Mouse (Mus musculus) E14TG2a.4 (cell line): ENCODE results near the gene Rai14.
A peak's percentile ranks its signal among the peaks of the same experiment; 100 is the strongest.

Source experiments
- H3K27me3 ChIP-seq: 2 replicates; pipeline ENCODE4 v1.6.1; 2014; ENCODE audit warnings: low read length, control low read depth; ENCODE audit not compliant: insufficient read depth
- H3K36me3 ChIP-seq: 2 replicates; pipeline ENCODE4 v1.6.1; 2014; ENCODE audit warnings: low read length, control low read depth; ENCODE audit not compliant: insufficient read depth
- H3K4me1 ChIP-seq: replicated peaks from 2 replicates; pipeline ENCODE4 v1.6.1; 2014; ENCODE audit warnings: low read depth, low read length, control low read depth
- H3K4me3 ChIP-seq: replicated peaks from 2 replicates; pipeline ENCODE4 v1.5.1; 2014; ENCODE audit warnings: mild to moderate bottlenecking, low read length
- H3K9me3 ChIP-seq: 2 replicates; pipeline ENCODE4 v1.6.1; 2014; ENCODE audit warnings: low read length, control low read depth
- CTCF ChIP-seq: conservative IDR thresholded peaks from 2 replicates; pipeline ENCODE4 v1.5.1; 2014; ENCODE audit warnings: low read length
- NANOG ChIP-seq: IDR thresholded peaks from 2 replicates; pipeline ENCODE4 v1.6.1; 2014; ENCODE audit warnings: borderline replicate concordance, low read length, mixed read lengths
- POU5F1 ChIP-seq: IDR thresholded peaks from 2 replicates; pipeline ENCODE4 v1.6.1; 2014; ENCODE audit warnings: low read length, borderline replicate concordance

The Rai14 gene

DNA sequence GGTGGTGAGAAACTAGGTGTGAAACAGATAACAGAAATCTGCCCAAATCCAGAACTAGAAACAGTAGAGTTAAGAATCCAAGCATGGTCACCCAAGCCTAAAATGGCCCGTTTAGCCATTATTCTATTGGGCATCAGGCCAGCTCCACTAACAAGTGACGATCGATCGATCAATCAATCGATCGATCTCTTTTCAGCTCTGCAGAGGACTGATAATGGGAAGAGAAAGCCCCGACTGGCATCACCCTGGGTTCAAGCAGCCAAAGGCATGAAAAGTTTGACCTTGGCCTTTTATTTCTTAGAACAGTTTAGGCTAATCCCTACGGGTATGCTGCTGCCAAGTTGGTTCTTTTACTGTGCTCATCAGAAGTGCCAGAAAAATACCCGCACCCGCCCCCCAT lies 4.3 kb upstream of the Rai14 start:
- no peak for TF ChIP-seq POU5F1
- TF ChIP-seq CTCF: no peak
- no peak for TF ChIP-seq NANOG
- H3K36me3 ChIP-seq: peaks cover 3% of the 10 kb centered on the region; the same call in 1 of the 2 replicates
- H3K4me3 ChIP-seq: no peak overlapping the region
- H3K27me3 ChIP-seq: 0 out of 2 replicates have a peak, but pooled peaks cover 4% of the 10 kb centered on the region
- peaks cover 67% of the 10 kb centered on the region for H3K4me1 ChIP-seq
- H3K9me3 ChIP-seq: peaks cover 7% of the 10 kb centered on the region

DNA sequence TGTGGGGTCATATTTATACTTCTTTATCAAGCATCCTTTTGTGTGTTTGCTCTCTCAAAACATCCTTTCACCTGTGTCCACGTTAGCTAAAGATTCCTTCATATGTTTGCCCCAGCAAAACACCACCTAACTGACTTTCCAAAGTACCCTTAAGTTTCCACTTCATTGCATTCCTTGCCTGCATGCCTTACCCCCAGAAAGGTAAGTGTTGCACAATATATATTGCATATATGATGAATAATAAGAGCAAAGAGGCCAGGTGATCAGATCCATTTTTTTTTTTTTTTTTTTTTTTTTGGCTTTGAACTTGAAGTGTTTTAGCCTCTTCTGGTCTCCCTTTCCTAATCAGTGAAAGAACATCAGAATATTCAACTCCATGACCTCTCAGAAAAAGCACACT lies 2.9 kb upstream of the Rai14 start:
- peaks cover 3% of the 10 kb centered on the region; the same call in 1 of the 2 replicates for H3K36me3 ChIP-seq
- TF ChIP-seq CTCF (no peak), POU5F1 (no peak), NANOG (no peak)

DNA sequence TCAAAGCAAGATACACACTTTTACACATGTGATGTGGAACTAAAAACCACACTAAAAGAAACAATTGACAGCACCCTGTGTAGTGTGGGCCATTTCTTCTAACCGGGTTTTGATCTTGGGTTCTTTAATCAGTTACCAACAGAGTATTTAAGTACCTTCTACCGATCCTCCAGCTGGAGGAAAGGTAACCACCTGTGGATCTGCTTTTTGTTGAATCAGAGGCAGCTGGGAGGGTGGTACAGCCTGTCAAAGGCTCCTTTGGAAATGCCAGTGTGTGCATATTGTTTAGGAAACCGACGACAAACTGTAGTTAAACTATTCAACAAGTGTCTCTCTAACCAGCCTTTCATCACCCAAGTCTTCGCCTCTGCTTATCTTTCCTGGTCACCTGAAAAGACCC lies 1.5 kb upstream of the Rai14 start:
- Histone ChIP-seq H3K9me3 (peaks cover 7% of the 10 kb centered on the region), H3K27me3 (peaks cover 9% of the 10 kb centered on the region), H3K36me3 (peaks cover 3% of the 10 kb centered on the region; the same call in 1 of the 2 replicates), H3K4me1 (peaks cover 70% of the 10 kb centered on the region), H3K4me3 (no peak overlapping the region)
- TF ChIP-seq CTCF: no peak
- TF ChIP-seq NANOG: no peak
- TF ChIP-seq POU5F1: no peak

More for the DNA sequence above, 2.9 kb upstream of the Rai14 start:
- peaks cover 7% of the 10 kb centered on the region for H3K9me3 ChIP-seq
- H3K4me1 ChIP-seq: peaks cover 70% of the 10 kb centered on the region
- no peak overlapping the region for H3K4me3 ChIP-seq
- H3K27me3 ChIP-seq: peaks cover 7% of the 10 kb centered on the region

DNA sequence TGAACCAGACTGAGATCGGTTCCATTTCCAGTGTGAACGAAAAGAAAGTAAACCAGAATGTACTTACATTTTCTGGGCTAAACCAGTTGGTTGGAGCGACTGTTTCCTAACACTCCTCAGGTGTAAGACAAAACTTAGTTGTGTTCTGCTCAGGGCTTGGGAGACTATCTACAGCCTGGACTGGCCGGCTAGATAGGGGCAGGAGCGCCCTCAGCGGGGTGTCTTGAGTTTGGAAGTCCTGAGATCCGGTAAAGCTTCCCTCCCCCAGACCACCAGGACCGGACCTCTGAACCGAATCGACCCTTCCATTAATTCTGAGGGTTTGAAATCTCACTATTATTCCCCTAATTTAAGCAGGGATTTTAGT lies 698 bp upstream of the Rai14 start:
- Histone ChIP-seq H3K4me3 (peak overlapping the region; percentile 91), H3K36me3 (peaks cover 3% of the 10 kb centered on the region; the same call in 1 of the 2 replicates), H3K9me3 (peaks cover 7% of the 10 kb centered on the region), H3K4me1 (peaks cover 69% of the 10 kb centered on the region), H3K27me3 (peaks cover 9% of the 10 kb centered on the region)
- TF ChIP-seq POU5F1 (no peak), NANOG (no peak), CTCF (no peak)

DNA sequence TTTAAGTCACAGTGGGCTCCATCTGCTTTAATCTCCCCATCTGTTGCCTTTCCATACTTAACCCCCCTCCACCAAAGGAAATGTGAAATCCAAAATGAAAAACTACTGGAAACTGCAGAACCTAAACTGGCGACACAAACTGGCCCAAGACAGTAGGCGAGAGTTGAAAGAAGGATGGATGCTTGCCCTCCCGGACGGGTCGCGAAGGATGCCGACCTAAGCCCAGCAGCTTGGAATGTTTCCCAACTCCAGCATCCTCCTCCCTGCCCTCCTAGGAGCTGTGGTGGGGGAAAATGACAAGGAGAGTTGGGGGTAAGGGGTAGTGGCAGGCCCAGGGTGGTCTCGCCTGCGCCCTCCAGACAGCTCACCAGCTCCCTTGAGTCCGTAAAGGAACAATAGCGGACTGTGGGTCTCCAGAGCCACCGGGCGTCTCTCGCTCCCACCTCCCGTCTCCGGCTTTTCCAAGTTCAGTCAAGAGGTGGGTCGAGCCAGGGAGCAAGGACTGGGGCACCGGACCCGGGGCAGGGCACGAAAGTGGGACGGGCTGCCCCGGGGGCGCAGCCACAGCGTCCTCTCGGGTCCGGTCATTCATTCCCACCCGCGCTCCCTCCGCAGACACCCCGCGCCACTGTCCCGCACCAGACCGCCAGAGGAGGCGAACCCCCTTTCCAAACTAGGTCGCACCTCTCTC lies 653 bp downstream of the Rai14 start:
- peaks cover 9% of the 10 kb centered on the region for H3K27me3 ChIP-seq
- H3K9me3 ChIP-seq: peaks cover 7% of the 10 kb centered on the region
- peak overlapping the region; percentile 91 for H3K4me3 ChIP-seq
- H3K36me3 ChIP-seq: peaks cover 15% of the 10 kb centered on the region; the same call in 1 of the 2 replicates
- peaks cover 72% of the 10 kb centered on the region for H3K4me1 ChIP-seq
- TF ChIP-seq POU5F1 (no peak), NANOG (no peak), CTCF (no peak)

DNA sequence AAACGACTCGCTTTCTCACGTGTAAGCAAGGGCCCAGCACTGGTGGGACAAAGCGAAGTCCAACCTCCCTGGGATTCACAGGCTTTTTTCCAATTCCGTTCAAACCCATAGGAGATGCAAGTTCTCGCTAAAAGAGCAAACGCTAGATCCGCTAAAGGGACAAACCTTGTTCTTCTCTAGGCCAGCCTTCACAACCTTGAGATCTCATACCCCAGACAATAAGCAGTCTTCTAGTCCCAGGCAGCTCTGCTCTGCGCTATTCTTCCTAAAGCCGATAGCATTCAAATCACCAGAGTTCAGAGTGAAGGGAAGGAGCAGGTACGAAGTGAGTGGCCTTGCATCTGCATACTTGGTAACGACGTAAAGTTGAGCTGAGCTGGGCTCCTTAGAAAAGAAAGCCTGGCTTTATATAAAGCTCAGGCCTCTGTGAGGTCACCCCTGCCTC lies 1.2 kb downstream of the Rai14 start:
- Histone ChIP-seq H3K4me3 (peak overlapping the region; percentile 91), H3K9me3 (peaks cover 7% of the 10 kb centered on the region), H3K27me3 (peaks cover 7% of the 10 kb centered on the region), H3K36me3 (peaks cover 15% of the 10 kb centered on the region; the same call in 1 of the 2 replicates), H3K4me1 (peaks cover 73% of the 10 kb centered on the region)
- no peak for TF ChIP-seq NANOG

DNA sequence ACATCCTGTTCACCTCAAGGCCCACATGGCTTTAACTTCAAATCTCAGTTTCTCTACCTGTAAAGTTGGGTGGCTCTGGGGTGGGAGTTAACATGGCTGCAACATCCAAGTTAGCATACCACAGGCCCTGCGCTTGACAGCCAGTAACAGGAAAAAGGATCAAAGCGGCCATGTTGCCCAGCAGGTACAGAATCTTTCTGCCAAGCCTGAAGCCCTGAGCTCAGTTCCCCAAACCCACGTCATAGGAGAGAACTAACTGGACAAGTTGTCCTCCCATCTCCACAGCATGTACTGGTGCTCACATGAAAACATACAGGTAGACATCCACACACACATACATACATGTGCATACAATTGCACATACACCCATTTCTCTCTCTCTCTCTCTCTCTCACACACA lies 2.1 kb downstream of the Rai14 start:
- TF ChIP-seq POU5F1: no peak
- no peak for TF ChIP-seq CTCF
- no peak for TF ChIP-seq NANOG
- Histone ChIP-seq H3K4me1 (peaks cover 82% of the 10 kb centered on the region), H3K4me3 (no peak overlapping the region), H3K36me3 (peaks cover 15% of the 10 kb centered on the region; the same call in 1 of the 2 replicates), H3K9me3 (no peaks in the 10 kb centered on the region), H3K27me3 (peaks cover 7% of the 10 kb centered on the region)

DNA sequence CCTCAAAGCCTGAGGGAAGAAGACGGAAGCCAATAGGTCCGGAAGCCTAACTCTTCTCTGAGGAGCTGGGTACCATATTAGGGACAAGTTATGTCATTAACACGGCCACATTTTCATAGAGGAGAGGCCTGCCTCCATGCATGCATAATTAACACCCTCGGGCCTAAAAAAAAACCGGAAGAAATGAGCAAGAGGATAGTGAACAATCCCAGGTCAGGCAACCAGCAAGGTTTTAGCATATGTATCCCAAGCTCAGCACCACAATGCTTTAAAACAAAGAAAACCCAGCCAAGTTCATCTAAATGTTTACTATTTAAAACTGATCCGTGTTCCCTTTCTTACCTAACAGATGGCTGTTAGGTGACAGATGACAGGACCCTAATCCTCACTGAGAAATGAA lies 3.2 kb downstream of the Rai14 start:
- Histone ChIP-seq H3K9me3 (no peaks in the 10 kb centered on the region), H3K36me3 (peaks cover 16% of the 10 kb centered on the region; the same call in 1 of the 2 replicates), H3K4me1 (peaks cover 85% of the 10 kb centered on the region), H3K4me3 (peak overlapping the region; percentile 27), H3K27me3 (peaks cover 7% of the 10 kb centered on the region)
- TF ChIP-seq POU5F1 (no peak), CTCF (no peak), NANOG (no peak)

DNA sequence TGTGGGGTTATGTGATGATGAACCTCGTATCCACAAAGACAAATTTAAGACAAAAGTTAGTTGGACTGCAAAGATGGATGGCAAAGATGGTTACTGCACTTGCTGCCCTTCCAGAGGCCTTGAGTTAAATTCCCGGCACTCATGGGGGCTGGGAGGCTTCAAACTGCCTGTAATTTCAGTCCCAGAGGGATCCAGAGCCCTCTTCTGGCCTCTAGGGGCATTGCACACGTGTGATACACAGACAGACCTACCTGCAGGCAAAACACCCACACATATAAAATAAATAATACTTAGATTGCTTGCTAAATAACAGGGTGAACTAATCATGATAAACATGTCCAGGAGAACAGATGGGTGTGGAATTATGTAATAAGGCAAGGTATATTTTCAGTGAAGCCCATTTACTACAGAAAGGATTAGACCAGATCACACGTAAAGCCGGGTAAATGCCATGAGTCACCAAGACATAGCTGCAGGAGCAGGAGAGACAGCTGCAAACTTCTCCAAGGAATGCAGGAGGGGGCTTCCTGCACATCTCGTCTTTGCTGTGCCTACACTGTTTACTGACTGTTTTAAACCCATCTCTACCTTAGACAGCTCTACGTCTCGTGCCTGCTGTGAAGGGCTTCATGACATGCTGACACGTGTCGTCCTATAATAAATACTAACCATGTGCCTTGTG lies 5.7 kb downstream of the Rai14 start:
- Histone ChIP-seq H3K27me3 (peaks cover 5% of the 10 kb centered on the region), H3K36me3 (peaks cover 25% of the 10 kb centered on the region), H3K4me1 (peaks cover 92% of the 10 kb centered on the region), H3K9me3 (no peaks in the 10 kb centered on the region), H3K4me3 (no peak overlapping the region)
- no peak for TF ChIP-seq NANOG
- no peak for TF ChIP-seq POU5F1
- peak; percentile 86 for TF ChIP-seq CTCF
